Mouse (Mus musculus) regulatory T cell (primary cell): ENCODE data around the gene Eid2.
"Not testable (repeated sequence)": the region's sequence is repeated elsewhere in the genome, so short reads cannot be mapped to it uniquely, and the experiment has no call there.

Source experiments
- in situ Hi-C: fragments of 300-600 bp; cut with MboI, MseI; formaldehyde crosslinking; loops from one replicate; pipeline ENCODE4 v1.15.1; 2025; ENCODE audit warnings: high pct_unique_total_duplicates

The Eid2 gene

DNA sequence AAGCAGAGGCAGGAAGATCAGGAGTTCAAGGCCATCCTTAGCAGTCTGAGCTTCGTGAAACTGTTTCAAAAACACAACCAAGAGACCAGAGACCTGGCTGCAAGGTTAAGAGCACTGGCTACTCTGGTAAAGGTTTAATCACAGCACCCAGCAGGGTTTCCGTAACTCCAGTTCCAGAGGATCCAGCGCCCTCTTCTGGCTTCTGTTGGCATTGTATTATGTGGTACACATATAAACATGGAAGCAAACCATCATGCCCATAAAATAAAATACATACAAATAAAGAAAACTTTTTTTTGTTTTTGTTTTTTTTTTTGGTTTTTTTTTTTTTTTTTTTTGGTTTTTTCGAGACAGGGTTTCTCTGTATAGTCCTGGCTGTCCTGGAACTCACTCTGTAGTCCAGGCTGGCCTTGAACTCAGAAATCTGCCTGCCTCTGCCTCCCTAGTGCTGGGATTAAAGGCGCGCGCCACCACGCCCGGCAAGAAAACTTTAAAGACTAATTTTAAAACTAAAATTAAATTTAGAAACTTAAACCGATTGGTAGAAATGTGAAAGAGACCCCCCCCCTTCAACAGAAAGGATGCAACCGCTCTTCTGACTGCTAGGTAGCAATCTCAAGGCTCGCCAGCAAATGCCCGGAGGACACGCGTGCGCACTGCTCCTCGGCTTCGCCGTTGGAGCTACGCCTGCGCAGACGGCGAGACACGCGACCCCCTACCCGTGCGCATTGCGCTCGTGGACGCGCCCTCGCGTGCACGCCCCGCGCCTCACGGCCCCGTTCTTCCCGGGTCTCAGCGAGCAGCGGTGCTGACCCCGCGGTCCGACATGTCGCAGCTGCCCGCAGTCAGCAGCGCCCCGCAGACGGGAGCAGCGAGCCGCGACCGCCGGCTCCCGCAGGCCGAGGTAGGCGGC, at the start of gene Eid2:
Eid2 (plus strand) TSS at position 753 of the 913 bp plus-strand sequence.
- in situ Hi-C loops = no loop called here

DNA sequence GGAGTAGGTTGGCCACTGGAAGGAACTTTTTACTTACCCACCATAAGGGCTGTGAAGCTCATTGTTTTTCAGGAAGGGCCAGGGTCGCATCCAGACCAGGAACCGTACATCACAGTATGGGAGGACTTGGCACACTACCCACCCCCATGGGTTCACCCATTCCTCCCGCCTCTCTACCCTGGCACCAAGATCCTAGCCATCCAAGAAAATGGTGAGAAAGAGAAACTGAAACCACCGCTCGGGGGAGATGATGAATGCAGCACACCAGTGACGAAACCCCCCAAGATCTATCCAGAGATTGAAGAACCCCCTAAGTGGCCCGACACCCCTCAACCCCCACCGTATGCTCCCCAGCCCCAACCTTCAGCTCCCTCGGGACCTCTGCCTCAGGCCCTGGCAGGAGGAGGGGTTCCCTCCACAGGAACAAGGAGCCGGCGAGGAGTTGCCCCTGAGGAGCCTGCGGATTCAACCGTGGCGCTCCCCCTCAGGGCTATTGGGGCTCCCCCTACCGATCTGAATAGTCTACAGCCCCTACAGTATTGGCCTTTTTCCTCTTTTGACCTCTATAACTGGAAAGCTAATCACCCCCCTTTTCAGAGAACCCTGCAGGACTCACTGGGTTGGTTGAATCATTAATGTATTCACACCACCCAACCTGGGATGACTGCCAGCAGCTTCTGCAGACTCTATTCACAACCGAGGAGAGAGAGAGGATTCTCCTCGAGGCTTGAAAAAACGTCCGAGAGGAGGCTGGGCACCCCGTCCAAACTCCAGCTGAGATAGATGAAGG, 48.5 kb upstream of the Eid2 start:
- in situ Hi-C loops = not testable (repeated sequence)

DNA sequence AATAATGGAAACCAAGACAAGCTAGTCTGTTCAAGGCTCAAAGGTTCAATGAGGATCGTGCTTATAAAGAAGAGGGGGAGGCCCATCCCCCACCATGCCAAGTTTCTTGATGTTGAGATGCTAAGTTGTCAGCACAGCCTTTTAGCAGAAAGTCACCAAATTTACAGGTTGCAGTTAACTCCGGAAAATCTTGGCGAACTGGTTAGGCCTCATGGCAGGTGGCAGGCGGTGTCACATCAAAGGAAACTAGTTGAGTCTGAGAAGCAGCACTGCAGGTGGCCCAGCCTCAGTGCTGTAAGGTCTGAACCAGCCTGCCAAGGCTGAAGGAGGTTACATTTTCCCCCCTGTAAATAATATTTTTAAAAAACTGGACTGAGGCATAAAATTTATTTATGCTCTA, 40.8 kb upstream of the Eid2 start:
- in situ Hi-C loops = not testable (repeated sequence)

DNA sequence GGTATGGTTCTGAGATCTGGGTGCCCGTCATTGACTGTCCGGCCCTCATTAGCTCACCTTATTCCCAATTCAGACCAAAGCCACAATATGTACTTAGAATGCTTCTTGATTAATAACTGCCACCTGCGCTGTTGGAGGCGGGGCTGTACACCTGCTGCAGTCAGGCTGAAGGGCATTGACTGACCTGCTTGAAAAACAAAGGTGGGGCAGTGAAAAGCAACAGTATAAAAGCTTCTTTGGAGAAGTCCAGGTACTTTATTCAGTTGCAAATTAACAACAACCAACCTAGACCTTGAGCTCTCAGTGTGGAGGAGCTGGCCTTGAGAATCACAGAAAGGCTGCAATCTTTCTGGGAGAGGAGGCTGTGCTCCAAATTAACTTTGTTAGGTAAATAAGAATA, 40.3 kb upstream of the Eid2 start:
- in situ Hi-C loops = not testable (repeated sequence)

DNA sequence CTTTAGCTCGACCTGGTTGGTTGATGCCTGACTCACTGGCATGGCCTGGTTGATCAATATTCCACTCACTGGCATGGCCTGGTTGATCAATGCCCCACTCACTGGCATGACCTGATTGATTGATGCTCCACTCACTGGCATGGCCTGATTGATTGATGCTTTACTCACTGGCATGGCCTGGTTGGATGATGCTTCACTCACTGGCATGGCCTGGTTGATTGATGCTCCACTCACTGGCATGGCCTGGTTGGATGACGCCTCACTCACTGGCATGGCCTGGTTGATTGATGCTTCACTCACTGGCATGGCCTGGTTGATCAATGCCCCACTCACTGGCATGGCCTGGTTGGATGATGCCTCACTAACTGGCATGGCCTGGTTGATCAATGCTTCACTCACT, 23.7 kb upstream of the Eid2 start:
- in situ Hi-C loops = loop anchor here (5.0 kb wide), 1 partner anchor 43 kb away; no protein-coding TSS in a partner anchor

DNA sequence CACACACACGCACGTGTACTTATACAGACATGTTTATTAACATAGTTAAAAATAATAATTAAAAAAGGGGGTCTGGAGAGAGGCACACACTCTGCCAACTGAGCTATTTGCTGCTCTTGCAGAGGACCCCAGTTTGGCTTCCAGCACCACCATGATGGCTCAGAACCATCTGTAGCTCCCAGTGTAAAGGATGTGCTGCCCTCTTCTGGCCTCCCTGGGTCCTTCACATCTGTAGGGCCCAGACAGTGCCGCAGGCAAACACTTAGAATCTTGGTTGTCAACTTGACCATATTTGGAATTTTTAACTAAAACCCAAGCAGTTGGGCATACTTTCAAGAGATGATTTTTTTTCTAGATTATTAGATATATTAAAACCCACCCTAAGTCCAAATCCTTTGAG, 18.7 kb upstream of the Eid2 start:
- in situ Hi-C loops = no loop called here

DNA sequence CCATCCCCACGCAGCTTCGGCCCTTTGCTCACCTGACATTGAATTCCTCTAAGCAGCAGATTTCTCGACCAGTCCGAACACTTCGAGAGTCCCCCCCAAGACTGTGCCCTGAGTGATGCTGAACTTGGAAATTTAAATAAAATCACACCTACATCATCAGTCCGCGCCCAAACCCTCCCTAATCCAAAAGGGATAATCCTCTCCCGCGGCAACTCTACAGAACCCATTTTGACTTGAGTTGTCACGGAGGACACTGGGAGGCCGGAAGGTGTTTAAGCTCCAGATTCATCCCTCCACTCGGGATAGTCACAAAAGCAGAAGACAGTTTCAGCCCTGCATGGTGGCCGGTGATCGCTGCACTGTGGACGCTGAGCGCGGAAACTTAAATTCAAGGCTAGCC, 15.7 kb upstream of the Eid2 start:
- in situ Hi-C loops = no loop called here

DNA sequence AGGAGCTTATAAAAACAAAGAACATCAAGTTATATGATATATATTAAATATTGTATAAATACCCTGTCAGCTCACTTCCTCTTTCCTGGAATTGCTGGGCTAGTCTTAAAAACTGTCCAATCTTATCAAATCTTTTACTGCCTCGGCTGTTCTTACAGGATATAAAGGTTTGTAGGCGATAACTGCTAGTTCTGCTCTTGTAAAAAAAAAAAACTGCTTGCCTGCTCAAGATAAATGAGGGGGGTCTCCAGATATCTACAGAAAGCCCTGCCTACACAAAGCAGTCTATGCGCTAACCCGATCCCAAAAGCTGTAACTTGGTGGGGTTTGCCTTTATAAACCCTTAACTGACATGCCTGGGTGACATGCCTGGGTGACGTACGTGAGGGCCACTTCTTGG, 13.1 kb upstream of the Eid2 start:
- in situ Hi-C loops = no loop called here

DNA sequence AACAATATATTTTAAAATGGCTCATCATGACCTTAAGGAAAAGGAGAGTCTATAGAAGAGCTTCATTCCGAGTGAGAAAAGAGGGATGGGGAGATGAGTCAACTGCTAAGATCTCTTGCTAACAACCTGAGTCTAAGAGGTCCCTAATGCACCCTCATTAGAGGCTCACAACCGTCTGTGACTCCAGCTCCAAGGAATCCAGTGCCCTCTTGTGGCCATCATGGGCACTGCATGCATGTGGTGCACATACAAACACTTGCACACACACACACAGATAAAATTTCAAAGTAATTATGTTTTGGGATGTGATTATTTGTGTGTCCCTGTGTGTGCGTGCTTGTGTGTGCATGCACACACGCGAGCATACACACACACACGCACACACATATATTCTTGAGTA, 12.2 kb upstream of the Eid2 start:
- in situ Hi-C loops = no loop called here

DNA sequence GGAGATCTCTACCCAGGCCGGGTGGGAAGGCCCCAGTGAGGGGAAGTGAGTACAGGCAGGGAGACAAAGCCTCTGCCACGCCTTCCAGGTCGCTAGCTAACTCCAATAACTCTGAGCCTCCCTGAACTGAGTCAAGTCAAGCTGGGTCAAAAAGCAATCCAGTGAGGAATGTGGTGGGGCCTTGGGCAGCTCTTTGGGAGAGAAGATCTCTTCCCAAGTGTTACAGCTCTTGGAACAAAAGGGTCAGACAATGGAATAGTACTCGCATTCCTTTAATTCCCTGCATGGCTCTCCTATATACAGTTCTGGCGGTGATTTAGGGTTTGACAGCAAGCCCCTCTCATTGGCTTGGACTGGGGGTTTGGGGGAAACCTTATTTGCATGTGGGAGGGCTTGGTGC, 4.8 kb upstream of the Eid2 start:
- in situ Hi-C loops = no loop called here

DNA sequence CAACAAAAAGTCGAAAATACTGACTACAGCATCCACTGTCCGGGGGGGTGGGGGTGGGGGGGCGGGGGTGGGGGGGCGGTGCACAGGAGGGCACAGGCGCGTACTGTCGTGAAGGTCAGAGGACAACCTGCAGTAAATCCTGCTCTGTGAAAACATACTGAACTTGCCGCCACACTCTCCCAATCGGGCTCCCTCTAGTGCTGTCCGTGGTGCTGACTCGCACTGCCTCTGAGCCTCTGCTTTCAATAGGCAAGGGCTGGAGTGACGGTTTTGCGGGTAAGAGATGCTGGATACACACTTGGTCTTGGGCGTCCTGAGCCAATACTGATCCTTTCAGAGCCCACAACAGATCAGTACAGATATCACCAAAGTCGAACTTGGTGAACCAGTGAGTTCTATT, 3.9 kb upstream of the Eid2 start:
- in situ Hi-C loops = no loop called here

DNA sequence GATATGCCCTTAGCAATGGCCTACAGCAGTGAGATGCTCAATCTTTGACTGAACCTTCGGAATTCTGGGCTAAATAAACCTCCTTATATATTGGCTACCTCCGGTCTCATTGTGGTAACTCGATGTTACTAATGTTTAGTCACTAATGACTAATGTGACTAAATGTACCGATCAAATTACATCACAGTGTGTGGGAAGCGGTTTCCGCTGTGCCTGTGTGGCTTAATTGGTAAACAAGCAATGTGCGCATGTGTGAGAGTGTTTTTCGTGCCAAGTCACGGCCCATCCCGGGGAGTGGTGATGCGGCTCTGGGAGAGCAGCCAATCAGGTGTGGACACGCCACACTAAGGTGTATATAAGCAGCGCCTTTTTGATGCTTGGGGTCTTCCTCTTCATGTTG, 2.3 kb upstream of the Eid2 start:
- in situ Hi-C loops = no loop called here

DNA sequence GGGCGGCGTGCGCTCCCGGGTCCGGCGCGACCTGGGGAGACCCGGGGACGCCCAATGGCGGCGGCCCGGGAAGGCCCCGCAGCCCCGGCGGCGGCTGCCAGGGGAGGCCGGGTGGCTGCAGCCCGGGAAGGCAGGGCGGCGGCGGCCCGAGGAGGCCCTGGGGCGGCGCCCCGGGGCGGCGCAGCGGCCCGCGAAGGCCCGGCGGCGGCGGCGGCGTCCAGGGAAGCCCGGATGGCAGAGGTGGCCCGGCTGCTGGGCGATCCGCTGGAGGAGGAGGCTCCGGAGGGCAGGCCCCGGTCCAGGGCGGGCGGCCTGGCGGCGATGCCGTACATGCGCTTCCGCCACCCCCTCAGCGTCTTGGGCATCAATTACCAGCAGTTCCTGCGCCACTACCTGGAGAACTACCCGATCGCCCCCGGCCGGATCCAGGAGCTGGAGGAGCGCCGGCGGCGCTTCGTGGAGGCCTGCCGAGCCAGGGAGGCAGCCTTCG, 406 bp downstream of the Eid2 start:
- in situ Hi-C loops = no loop called here

DNA sequence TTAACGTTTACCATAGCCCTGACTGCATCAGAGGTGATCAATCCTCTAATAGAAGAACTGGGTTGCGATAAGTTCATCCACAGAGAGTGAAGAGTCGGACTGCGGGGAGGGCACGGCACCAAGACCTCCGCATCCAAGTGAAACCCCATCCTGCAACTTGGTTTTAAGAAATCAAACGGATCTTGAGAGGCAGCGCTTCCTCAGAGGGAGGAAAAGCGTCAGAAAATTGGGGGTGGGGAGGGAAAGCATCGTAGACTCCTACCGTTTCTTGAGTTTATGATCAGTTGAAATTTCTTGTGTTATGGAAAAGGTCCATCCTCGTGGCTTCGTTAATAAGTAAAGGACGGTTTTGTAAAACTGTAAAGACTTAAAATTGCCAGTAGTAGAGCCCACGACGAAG, 895 bp downstream of the Eid2 start:
- in situ Hi-C loops = no loop called here

DNA sequence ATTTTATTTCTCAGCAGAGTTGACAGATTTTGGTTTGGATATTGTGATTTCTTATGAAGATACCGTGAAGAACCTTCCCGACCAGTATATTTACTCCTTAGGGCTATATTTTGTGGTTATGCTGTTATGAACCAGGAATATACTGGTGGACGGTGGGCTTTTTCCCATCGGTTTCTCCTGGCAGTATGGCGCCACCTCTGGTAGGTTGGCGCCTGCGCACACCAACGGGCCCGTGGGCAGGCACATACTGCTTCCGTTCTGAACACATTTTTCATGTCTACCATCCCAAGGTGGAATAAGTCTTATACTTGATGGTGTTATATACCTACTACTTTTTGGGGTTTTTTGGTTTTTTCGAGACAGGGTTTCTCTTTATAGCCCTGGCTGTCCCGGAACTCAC, 1.7 kb downstream of the Eid2 start:
- in situ Hi-C loops = no loop called here

DNA sequence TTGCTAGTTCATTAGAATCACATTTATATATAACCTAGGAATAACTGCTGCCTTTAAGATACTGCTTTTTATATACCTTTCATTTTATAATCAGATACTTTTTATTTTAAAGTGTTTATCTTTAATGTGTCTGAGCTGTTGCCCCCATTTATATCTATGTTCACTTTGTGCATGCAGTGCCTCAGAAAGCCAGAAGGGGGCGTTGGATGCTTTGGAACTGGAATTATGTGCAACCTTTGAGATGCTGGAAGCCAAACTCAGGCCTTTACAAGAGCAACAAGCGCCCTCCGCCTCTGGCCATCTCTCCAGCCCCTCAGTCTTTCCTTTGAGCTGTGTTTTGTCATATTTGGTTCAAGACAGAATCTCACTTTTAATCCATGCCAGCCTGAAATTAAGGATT, 4.1 kb downstream of the Eid2 start:
- in situ Hi-C loops = no loop called here

DNA sequence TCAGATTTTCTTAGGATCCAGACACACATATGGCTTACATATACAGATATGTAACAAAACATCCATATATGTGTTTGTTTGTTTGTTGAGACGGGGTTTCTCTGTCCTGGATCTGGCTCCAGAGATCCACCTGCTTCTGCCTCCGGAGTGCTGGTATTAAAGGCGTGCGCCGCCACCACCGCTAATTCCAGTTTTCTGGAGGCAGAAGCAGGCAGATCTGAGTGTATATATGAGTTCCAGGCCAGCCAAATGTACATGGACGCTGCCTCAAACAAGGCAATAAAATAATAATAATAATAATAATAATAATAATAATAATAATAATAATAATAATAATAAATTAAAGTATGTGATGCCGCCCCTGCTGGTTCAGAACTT, 9.5 kb downstream of the Eid2 start:
- in situ Hi-C loops = no loop called here

DNA sequence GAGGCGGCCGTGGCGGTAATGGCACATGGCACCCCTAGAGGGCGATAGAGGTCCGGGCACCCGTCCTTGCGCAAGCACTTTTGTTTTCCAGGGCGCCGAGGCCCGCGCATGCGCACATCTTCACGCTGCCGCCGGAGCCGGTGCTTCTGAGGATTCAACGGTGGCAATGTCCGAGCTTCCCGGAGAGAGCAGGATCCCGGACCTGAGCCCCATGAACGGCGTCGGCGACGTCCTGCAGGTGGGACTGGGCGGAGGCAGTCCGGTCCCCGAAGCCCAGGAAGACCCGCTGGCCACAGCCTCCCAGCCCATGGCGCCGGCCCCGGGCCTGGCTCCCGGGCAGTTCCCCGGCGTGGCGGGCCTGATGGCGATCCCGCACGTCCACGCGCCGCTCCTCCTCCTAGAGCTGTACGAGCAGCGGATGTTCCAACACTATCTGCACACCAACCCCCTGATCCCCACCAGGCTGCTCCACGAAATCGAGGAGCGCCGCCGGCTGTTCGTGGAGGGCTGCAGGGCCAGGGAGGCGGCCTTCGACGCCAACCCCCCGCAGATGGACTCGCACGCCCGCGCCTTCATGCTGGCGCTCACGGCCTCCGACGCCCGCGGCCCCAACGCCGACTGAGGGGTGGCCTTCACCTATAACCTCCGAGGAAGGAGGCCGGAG, 10.1 kb downstream of the Eid2 start, which contains the start of gene Eid2b:
Eid2b (plus strand) TSS at position 125 of the 664 bp plus-strand sequence.
- in situ Hi-C loops = no loop called here

DNA sequence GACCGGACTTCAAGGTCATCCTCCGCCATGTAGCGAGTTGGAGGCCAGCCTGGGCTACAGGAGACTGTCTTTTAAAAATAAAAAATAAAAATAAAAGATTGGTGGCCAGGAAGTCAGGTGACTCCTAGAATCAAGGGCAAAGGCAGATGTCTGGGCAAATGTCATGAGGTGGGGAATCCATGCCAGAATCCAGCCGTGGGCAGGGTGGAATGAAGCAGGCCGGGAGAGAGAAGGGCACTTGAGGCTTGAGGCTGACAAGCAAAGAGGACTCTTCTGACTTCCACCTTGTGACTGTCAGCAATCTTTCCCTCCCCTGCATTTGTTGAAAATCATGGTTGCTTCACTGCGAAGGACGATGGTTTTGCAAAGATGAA, 10.6 kb downstream of the Eid2 start:
- in situ Hi-C loops = no loop called here

DNA sequence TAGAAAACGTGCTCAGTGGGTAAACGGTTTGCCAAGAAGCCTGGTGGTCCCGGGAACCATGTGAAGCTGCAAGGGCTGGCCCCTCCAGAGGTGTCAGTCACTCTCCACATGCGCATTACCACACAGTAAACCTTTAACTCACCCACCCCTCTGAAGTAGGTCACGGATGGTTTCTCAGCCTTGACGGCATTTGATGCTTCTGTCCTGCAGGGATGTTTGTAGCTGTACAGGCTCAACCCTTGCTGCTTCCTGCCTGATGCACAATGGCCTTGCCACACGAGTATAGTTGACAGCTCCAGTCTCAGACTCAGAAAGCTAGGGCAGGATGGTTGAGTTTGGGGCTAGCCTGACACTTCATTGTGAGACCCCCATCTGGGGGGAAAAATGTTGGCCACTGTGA, 12.9 kb downstream of the Eid2 start:
- in situ Hi-C loops = no loop called here

DNA sequence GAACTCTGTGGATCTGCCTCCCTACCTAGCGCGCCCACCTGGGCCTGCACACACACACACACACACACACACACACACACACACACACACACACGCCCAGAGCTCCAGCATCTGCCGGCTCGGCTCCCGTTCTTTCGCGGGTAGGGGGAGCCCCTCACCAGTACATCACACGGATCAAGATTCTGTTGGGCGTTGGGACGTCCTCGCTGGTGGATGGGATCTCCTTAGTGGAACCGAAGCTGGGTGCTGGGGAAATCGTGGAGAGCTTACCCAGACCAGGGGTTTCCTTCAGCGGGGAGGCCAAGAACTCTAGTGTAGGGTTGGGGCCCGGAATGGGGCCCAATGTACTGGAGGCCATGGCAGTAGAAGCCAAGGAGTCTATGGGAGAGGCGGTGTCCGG, 22.5 kb downstream of the Eid2 start:
- in situ Hi-C loops = loop anchor here (5.0 kb wide), 1 partner anchor 83 kb away; no protein-coding TSS in a partner anchor
